Mouse (Mus musculus): ENCODE results near the gene Cachd1. TPM values are rescaled to one million over a fixed set of nuclear protein-coding genes. Genes with fewer than 3 reads are reported as not detected.

Cachd1 gene
- total RNA-seq, 2 experiments from 2014 or later, result 39.3 to 54.8 TPM

DNA sequence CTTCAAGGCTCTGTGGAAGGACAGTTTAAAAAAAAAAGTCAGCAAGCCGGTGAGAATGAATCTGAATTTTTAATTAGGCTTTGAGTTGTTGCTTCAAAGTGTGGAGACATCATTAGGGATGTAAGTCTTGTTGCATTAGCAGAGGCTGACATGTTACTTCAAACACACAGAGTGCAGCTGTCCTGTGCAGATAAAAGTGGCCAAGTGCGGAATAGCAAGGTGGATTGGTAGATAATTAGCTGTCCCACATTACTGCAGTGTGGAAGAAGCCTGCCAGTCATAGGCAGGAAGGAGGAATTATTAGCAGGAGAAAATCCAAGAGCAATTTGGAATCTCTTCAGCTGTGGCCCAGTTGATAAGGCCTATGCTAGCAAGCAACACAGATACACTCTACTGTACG is 10.7 kb downstream of the Cachd1 start:
- DNase-seq (ENCODE audit: low spot score in 2 of 2), result no peak

DNA sequence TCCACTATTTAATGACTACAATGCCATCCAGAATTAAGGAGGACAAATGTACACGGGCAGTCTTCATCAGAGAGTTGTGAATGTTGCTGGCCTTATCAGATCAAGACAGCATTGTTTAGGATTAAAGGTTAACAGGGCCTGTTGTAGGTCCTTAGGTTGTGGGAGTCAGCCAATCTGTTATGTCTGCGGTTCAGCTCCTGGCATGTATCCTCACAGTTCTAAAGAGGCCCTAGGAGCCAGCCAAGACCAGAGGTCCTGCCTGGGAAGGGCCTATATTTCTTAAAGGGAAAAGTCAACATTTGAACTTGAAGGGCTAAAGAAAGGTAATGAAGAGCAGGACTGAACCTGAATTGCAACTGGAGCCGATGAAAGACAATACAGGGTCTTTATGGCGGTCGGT is 13.7 kb downstream of the Cachd1 start:
- no peak for DNase-seq (ENCODE audit: low spot score in 2 of 2)

DNA sequence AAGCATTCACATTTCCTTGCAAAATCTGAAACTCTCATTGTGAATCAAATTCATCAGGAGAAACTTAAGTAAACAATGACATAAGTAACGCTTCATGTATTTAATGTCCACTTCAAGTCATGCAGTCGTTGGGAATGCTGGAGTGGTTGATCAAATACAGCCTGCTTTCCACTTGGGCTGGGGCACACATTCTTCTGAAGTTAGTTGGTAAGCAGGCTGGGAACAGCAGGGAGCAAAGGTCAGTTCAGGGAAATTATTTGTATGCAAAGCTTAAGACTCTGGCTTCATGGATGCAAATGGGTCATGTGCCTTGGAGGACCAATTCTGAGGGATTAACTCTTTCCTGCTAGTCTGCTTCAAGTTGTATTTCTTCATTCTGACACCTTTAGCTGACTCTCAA is 16.7 kb downstream of the Cachd1 start:
- no peak for DNase-seq (ENCODE audit: low spot score in 2 of 2)

DNA sequence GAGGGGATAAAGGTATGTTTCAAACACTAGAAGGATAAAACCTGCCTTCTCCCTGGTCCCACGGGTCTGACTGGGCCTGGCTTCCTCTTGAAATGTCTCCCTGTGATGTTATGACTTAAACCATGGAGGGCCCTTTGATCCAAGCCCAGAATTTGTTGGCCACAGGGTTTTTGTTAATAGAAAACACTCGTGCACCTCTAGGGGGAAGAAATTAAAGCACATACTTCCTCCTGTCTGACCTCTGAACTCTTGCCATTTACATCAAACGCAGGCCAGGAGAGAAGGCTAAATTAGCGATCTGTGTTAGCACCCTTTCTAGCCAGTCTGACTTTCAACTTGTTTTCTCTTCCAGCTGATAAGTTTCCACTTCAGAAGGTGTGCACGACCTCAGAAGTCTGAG is 19.0 kb downstream of the Cachd1 start:
- DNase-seq (ENCODE audit: low spot score in 2 of 2), result no peak

DNA sequence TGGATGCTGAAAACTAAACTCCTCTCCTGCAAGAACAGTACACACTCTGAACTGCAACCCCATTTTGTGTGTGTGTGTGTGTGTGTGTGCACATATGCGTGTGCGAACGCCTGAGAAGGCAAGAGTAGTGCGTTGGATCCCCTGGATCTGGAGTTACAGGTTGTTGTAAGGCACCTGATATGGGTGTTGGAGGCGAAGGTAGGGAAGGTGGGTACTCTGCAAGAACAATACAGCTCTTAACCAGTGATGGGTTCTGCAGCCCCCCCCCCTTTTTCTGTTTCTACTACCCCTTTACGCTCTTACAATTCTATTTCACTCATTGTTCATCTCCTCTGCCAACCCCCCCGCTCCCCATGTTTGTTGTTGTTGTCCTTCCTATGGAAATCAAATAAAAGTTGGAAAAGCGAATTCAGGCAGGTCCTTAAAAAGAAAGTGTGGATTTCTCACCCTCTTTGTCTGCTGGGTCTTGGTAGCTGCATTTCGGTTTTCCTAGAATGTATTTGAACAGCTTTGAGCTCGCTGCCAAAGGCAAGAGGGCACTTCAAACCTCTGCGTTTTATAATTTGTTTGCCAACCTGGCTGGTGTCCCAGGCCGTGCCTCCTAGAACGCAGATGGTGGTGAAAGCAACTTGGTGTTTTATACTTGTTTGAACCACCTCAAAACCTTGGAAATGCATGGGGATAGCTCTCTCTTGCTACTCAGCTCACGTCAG is 24.4 kb downstream of the Cachd1 start:
- DNase-seq (ENCODE audit: low spot score in 2 of 2), result no peak

DNA sequence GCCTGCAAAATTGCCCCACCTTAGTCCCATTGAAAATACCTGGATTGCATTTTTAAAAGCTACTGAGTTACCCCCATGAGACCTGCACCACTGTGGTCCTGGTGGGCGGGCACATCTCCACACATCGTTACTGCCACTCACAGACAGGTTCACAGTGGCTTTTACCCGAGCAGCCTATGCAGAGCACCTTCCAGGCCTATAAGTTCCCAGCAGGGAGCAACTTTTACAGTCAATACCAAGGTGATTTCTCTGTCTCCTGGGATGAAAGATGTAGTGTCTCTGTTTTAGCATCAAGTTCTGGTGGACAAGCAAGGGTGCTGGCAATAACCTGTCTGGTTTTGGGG is 24.9 kb downstream of the Cachd1 start:
- no peak for DNase-seq (ENCODE audit: low spot score in 2 of 2)

DNA sequence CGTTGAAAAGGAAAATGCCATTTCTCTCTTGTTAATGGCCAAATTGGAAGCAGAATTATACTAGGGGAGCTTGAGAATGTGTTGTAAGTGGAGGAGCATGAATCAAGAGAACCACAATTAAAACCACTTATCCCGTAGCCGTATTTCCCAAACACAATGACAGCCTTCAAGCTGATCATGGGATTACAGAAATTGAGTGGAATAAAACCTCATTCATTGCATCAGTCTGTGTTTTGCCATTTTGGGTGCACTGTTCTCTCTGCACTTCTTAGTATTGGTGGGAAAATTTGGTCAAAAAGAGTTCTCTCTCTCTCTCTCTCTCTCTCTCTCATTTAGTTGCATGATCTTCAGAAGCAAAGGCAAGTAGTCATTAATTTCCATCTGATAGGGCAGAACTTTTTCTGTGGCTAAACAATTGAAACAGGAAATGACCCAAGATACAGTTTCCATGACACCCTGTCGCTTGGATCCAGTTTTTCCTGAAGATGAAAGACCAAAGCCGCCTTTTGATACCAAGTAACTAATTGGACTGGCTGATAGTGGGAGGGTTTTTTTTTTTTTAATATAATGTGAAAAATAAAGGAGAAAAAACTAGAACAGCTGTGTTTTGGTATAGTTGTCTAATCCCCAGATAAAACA is 34.7 kb downstream of the Cachd1 start:
- DNase-seq (ENCODE audit: low spot score in 2 of 2), result no peak

DNA sequence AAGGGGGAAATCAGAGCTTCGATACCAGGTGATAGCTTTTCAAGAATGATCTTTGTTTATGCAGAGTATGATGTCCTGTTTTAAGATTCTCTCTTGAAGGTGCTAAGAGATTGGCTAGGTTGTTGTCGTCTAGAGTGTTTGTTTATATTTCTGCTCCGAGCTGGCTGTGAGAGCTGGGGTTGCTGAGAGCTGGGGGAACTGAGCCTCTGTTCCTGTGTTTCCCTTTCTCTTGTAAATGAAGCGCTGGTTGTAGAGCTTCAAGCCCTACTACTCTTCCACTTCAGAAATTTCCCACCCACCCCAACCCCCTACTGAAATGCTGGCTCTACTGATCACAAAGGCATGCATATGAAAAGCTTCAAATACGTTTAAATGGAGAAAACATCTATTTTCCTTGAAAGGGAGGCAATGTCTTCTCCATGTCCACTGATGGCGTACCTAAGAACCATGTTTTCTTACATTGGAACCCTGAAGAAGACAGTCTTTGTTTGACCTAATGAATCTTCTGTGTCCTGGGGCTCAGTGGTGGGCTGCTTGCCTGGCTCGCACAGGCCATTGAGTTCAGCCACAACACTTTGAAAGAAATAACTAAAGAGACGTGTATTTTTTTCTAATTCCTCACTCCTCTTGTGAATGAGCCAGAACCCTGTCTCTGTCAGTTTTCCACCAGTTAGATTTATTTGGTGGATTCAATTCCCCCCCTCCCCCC is 35.5 kb downstream of the Cachd1 start:
- DNase-seq (ENCODE audit: low spot score in 2 of 2), result no peak

DNA sequence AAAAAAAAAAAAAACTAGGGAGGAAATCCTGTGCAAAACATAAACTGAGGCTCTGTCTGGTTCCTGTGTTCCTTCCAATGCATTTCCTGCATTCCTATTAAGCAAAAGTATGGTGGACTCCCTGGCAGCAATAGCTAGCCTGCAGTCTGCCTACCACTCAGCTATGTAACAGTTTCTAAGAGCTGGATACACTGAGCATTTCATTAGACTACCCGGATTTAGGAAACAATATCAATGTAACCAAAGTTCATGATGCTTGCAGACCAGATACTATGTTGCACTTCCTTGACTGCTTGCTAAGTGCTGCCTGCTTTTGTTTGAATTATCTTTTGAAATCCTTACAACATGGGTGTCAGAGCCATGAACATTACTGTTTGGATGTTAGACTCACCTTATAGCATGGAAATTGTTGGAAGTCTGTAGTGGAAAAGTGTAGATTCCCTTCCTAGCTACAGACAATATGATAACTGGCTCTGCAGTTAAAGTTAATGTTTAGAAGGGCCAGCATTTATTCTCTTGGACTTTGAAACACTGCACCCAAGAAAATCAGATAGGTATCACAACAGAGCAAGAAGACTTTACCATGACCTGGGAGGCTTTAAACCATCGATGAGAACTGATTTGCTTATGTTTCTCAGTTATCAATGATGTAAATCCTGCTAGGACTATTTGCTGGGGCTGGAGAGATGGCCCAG is 37.4 kb downstream of the Cachd1 start:
- DNase-seq (ENCODE audit: low spot score in 2 of 2), result no peak

DNA sequence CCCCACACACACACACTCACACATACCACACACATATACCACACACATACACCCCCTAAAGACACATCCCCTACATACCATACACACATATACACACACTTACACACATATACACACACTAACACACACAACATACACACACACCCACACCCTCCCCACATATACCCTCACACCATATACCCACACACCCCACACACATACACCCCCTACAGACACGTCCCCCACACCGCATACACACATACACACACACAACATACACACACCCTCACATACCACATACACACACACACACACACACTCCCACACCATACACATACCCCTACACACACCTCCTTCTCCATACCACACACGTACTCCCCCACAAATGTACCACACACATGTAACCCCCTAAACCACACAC is 42.8 kb downstream of the Cachd1 start:
- DNase-seq (ENCODE audit: low spot score in 2 of 2), result no peak

DNA sequence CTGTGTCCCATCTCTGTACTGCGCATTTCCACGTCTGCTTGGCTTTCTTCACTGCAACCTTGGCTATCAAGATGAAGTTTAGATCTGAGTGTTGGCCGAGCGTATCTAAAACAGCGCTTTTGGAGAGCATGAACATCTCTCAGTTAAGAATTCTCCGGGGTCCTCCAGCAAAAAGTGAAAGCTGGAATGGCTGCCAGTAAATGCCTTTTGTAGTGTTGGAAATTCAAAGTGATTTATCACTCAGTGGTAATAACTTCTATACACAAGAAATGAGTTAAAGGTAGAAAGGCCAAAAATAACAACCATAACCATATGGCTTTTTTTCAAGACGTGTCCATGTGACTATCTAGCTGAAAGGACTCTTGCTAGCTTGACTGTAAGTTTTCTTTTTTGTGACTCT is 46.1 kb downstream of the Cachd1 start:
- no peak for DNase-seq (ENCODE audit: low spot score in 2 of 2)

DNA sequence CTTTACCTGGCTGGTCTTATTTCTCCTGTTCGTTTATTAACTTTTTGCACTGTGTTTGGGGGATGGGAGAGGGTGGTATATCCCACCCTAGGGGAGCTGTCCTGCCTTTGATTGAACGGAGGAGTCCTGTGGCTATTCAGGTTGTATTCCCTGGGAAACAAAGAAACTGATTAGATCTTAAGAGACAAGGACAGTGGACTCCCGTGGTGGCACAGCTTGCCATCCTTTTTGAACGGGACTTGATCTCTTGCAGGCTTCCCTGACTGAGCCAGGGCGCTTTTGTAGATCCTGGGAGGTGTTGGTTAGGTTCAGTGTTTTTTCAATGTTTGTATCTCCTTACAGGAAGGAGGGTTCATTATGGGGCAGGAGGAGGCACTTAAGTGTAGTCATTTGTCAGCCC is 50.9 kb downstream of the Cachd1 start:
- DNase-seq (ENCODE audit: low spot score in 2 of 2), result no peak

DNA sequence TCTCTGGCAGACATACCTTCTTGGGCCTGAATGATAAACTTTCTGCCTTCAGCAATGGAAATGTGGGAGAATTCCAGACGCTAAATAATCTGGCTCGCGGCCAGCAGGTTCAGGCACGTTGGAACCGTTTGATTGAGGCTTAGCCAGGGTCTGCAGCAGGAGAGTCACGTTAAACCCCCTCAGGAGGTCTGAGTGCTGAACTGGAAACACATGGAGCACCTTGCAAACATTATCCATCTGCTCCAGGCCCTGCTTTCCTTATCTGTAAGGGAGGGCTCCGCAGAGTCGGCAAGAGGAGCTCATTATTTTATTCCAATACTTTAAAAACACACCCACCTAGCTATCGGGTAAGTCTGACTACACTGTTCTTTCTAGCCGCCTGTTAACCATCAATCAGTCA is 52.3 kb downstream of the Cachd1 start:
- DNase-seq (ENCODE audit: low spot score in 2 of 2), result no peak

DNA sequence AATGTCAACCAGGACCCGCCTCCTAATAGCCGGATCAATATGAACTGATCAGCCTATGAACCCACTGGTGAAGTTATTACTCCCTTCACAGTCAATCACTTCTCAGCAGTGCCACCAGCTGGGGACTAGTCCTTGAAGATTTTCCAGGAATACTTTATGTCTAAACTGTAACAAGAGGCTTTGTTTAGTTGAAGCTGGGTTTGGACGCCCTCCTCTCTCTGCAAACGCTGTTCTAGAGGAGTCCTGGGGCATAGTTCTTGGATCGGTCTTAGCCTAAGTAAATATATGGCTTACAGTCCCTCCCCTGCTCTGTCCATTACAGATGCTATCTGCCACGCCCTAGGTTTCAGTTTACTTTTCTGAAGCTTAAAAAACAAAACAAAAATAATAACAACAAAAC is 60.7 kb downstream of the Cachd1 start:
- no peak for DNase-seq (ENCODE audit: low spot score in 2 of 2)

DNA sequence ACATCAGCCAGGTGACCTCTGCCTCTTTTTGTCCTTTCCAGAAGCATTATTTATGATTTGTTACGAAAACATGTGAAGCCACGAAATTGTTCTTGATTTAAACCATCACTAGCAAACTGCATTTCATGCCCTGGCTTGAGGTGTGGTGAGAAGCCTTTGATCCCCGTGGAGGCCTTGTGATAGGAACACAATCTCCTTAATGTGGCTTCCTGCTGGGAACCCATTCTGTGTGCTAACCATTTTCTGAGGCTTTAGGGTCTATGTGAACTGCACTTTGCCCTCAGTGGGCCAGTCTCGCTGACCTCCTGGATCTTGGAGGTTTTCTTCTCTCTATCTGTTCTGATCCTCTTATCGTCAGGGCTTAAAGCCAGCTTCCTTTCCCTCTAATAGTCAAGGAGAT is 66.2 kb downstream of the Cachd1 start:
- DNase-seq (ENCODE audit: low spot score in 2 of 2), result no peak

DNA sequence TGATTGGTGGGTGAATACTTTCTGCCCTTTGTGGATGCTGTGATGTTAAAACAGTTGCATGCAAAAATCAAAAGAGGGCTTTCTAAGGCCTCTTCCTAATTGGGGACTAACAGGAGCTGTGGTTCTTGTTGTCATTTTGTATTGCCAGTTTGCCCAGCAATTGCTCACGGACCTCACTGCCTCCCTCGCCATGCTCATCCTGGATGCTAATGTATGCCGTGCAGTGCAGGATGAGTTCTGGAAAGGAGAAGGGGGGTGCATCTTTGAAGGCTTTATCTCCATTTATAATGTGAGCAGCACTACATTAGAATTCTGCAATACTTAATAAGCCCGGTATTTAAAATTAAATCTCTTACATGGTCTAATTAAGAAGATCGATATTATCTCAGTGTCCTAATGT is 66.6 kb downstream of the Cachd1 start:
- no peak for DNase-seq (ENCODE audit: low spot score in 2 of 2)

DNA sequence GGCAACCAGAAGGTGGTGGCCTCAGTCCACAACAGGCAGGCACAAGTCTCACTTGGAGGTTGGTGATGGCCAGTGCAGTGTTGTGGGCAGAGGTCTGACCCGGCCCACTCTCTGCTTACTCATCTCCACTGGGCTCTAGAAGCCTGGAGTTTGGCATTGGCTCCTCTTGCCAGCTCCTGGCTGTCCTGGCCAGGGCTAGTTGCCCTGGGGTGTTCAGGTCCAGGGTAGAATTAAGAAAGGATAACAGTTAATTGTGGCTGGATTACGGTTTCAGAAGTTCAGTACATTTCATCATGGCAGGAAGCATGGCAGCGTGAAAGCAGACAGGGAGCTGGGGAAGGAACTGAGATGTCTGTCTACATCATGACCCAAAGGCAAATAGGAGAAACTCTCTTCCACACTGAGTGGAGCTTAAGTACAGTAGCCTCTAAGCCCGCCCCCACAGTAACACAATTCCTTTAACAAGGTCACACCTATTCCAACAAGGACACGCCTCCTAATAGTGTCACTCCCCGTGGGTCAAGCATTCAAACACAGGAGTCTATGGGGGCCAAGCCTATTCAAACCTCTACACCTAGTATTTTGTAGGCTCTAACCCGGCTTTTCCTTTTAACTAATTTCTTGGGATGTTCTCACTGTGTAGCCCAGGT is 74.5 kb downstream of the Cachd1 start:
- DNase-seq (ENCODE audit: low spot score in 2 of 2), result no peak

DNA sequence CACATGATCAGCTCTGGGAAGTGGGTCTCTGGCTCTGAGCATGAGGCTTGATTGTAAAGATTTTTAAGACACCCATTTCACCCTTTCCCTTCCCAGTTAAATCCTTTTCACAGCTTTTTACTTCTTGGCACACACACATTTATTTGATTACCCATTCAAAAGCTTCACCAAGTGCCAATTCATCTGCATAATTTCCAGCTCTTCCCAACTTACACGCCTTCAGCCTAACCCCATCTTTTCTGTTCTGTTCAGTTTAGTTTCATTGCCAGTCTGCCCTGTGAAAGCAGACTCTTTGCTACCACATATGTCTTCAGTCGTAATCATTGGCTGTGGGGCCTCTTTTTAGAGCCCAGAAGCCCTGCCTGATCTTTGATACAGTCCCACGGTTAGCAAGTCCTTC is 76.0 kb downstream of the Cachd1 start:
- DNase-seq (ENCODE audit: low spot score in 2 of 2), result no peak

DNA sequence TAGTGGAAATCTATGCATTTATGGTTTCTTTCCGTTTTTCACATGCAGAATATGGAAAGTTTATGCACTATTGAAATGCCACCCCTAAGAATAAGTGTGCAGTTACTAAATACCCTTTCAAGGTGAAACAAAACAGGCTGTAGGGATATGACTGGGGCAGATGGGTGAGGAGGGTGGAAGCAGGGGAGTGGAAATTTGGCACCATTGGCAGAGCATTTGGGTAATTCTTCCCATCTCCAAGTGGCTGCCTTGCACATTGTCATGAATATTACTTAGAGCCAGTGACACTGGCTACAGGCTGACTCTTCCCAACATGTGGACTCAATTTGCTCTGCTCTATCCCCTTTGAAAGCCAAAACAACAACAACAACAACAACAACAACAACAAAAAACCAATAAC is 77.0 kb downstream of the Cachd1 start:
- DNase-seq (ENCODE audit: low spot score in 2 of 2), result no peak

DNA sequence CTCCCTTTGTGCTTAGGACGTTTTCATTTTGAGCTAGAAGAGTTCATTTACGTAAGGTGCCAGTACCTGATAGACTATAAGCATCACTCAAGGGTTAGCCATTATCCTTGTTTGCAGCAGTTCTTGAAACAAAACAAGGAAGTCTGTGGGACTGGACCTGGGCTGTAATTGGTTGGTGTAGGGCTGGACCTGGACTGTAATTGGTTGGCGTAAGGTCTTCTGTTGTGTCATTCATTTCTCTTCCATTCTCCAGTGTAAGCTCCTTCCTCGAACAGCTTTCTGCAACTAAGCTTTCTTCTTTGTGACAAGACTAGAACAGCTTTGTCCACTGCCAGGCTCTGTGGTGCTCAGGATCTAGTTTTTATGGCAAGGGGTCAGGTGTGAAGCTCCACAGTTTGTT is 78.9 kb downstream of the Cachd1 start:
- no peak for DNase-seq (ENCODE audit: low spot score in 2 of 2)

DNA sequence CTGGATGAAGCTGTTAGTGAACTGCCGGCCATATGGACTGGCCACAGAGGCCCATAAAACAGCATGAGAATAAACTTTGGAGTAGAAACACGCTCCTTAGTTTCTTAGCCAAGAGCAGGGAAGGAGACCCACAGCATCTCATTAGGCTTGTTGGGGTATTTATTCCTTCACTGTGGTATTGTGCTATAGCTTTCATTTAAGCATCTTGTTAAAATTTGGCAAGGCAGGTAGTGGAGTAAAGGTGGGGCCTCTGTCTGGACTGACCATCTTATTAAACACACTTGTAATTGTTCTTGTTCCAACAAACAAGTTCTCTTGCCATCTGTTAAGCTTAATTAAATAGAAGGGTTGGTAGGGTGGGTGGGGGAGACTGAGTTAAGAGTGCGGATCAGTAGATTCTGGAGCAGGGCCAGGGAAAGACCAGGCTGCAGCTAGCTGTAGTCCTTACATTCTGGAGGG is 81.0 kb downstream of the Cachd1 start:
- DNase-seq (ENCODE audit: low spot score in 2 of 2), result no peak

All from layer of hippocampus, postnatal 14 days (tissue).